Mouse (Mus musculus) testis, adult 2 months (tissue): Measurements from ENCODE around the gene Fbxo2.

Source experiments
- CTCF ChIP-seq: fragments of 200-500 bp; IDR thresholded peaks from 2 replicates; pipeline ENCODE4 v1.5.1; 2012; ENCODE audit warnings: low read depth, mild to moderate bottlenecking, inconsistent platforms, low read length, moderate library complexity; ENCODE audit not compliant: control insufficient read depth, insufficient read depth, insufficient replicate concordance
- POLR2A ChIP-seq: fragments of 200-500 bp; IDR thresholded peaks from 2 replicates; pipeline ENCODE4 v1.6.1; 2012; ENCODE audit warnings: low read depth, mild to moderate bottlenecking, inconsistent platforms, low read length, moderate library complexity; ENCODE audit not compliant: control insufficient read depth

DNA sequence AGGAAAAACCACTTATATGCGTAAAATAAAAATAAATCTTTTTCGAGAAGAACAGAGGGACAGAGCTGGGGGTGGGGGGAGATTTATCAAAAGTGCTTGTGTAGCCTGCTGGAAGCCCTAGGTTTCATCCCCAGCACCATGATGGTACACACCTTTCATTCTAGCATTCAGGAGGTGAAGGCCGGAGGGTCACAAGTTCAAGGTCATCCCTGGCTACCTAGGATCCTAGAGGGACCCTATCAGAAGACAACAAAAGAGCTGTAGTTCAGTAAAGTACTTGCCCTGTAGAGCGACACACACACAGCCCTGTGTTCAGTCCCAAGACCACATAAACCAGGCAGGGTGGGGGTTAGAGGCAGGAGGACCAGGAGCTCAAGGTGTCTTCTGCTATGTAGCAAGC, 6.4 kb upstream of the Fbxo2 start:
- TF ChIP-seq POLR2A, result no peak
- TF ChIP-seq CTCF, result no peak
